Comparison of ENCODE assay signal across 18 mouse cellular contexts in genomic region chr6:147313331-147313730, GRCm38 (mm10).
"Had no signal": no experiment of that assay in that cellular context is flagged by ENCODE, and none has a peak within 500 bp of the region (broad histone marks: within the 10 kb centered on the region; RNA-seq: fewer than 3 reads in every experiment).

No protein-coding gene starts in this region.

- H3K9ac ChIP-seq: lung, embryonic 14.5 days; midbrain, embryonic 12.5 days; neural tube, embryonic 13.5 days; neural tube, embryonic 15.5 days; stomach, embryonic 15.5 days had no signal

- ATAC-seq: midbrain, embryonic 16.5 days had no signal

- H3K4me3 ChIP-seq: midbrain, embryonic 10.5 days; midbrain, embryonic 12.5 days; myocyte; neural tube, embryonic 13.5 days; neural tube, embryonic 15.5 days; stomach, embryonic 15.5 days had no signal

- H3K9me3 ChIP-seq: midbrain, embryonic 10.5 days; midbrain, embryonic 12.5 days; neural tube, embryonic 13.5 days; neural tube, embryonic 15.5 days; stomach, embryonic 15.5 days had no signal

- H3K4me2 ChIP-seq: lung, embryonic 14.5 days; midbrain, embryonic 12.5 days; neural tube, embryonic 13.5 days; neural tube, embryonic 15.5 days; stomach, embryonic 15.5 days had no signal

- H3K36me3 ChIP-seq: midbrain, embryonic 10.5 days; midbrain, embryonic 12.5 days; neural tube, embryonic 13.5 days; neural tube, embryonic 15.5 days; stomach, embryonic 15.5 days had no signal

- DNase-seq: lung, adult 18-20 months; lung, embryonic 14.5 days; lung, postnatal 10 days; lung, postnatal 4 days; midbrain, embryonic 14.5 days; retina, postnatal 1 day; right cerebral cortex, adult 18-20 months; thymus, adult 2 months; thymus, postnatal 25 days; thymus, postnatal 4 days had no signal

- H3K27ac ChIP-seq: midbrain, embryonic 10.5 days; midbrain, embryonic 12.5 days; neural tube, embryonic 13.5 days; neural tube, embryonic 15.5 days; stomach, embryonic 15.5 days; stomach, postnatal 0 days had no signal

- H3K4me1 ChIP-seq: midbrain, embryonic 12.5 days; neural tube, embryonic 13.5 days; neural tube, embryonic 15.5 days had no signal

- H3K27me3 ChIP-seq: midbrain, embryonic 12.5 days; neural tube, embryonic 13.5 days; neural tube, embryonic 15.5 days; stomach, embryonic 15.5 days had no signal
